12 mouse cellular contexts compared by ENCODE assay signal in the genomic region with DNA sequence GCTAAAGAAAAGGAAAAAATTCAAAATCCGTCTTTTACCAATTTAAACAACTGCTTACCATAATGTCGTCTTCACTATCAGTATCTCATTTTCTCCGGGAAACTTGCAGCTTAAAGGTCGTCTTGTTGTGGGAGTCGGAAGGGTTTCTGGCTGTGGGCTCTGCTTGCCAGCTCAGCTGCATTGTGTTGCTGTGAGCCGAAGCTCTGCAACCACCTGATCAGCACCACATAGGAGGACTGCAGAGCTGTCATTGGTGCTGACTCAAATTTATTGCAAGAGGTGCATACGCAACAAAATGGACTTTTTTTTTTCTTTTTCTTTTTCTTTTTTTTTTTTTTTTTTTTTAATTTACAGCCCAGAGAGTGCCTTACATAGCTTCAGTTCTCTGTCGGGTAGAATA. TPM values are rescaled to one million over a fixed set of nuclear protein-coding genes. Genes with fewer than 3 reads are reported as not detected.
A peak's percentile ranks its signal among the peaks of the same experiment; 100 is the strongest.
DNase-seq lines count a peak whose midpoint lies in the region; ATAC-seq and TF ChIP-seq lines count a peak whose summit lies in the region.
"Had no signal": no experiment of that assay in that cellular context is flagged by ENCODE, and none has a peak within 500 bp of the region (broad histone marks: within the 10 kb centered on the region; RNA-seq: fewer than 3 reads in every experiment).

A gene (minus strand): TSS at position 240 of the 400 bp plus-strand sequence.

- H3K27ac ChIP-seq in CH12.LX (ENCODE audit: insufficient read depth, low read depth) = no peak within 1 kb of the TSS
- peak within 1 kb of the TSS; percentile 50 for H3K27ac ChIP-seq in forebrain, embryonic 15.5 days (replicated peaks)
- peak within 1 kb of the TSS; percentile 55; the same call in 1 of the 2 replicates for H3K27ac ChIP-seq in midbrain, embryonic 15.5 days
- H3K27ac ChIP-seq in gastrocnemius, adult 2 months = no peak within 1 kb of the TSS
- H3K27ac ChIP-seq: kidney, postnatal 0 days; macrophage had no signal

- TF ChIP-seq RAD21 in CH12.LX (IDR thresholded peaks at IDR 0.05; ENCODE audit: low read depth, low read length) = no peak

- intact Hi-C loops in heart, postnatal 25 days (cut with DNase I) = no loop called here
- intact Hi-C loops in gastrocnemius, adult 2 months (cut with DNase I) = no loop called here

- WGBS in forebrain, embryonic 15.5 days = 9% methylated on average over 8 of the region's 8 CpGs
- 19% methylated on average over 8 of the region's 8 CpGs for WGBS in midbrain, embryonic 15.5 days

- no peak for TF ChIP-seq POLR2A in CH12.LX (IDR thresholded peaks at IDR 0.05; ENCODE audit: low read depth, low read length)

- peaks cover 4 to 6% of the 10 kb centered on the region in 2 experiments; a peak in 1 of 4 replicates for H3K4me1 ChIP-seq in CH12.LX (ENCODE audit: control insufficient read depth in 1 of 2, insufficient read depth in 2 of 2)
- peaks cover 16% of the 10 kb centered on the region for H3K4me1 ChIP-seq in forebrain, embryonic 15.5 days
- H3K4me1 ChIP-seq in midbrain, embryonic 15.5 days = peaks cover 11% of the 10 kb centered on the region

- H3K79me2 ChIP-seq in CH12.LX (replicated peaks; ENCODE audit: control insufficient read depth, extremely low read depth, insufficient read depth, poor library complexity, severe bottlenecking) = no peaks in the 10 kb centered on the region

- peak; percentile 73; the same call in 1 of the 2 replicates for ATAC-seq in forebrain, embryonic 15.5 days (replicated peaks)
- no peak for ATAC-seq in midbrain, embryonic 15.5 days (replicated peaks)

- no peak within 1 kb of the TSS for H3K4me3 ChIP-seq in CH12.LX (replicated peaks in 1 of 3; ENCODE audit: low read depth in 2 of 3, low read length in 2 of 3, poor library complexity in 1 of 3)
- peak within 1 kb of the TSS; percentile 4; the same call in 1 of the 2 replicates for H3K4me3 ChIP-seq in forebrain, embryonic 15.5 days
- H3K4me3 ChIP-seq in midbrain, embryonic 15.5 days = no peak within 1 kb of the TSS
- H3K4me3 ChIP-seq in gastrocnemius, adult 2 months = no peak within 1 kb of the TSS

- no peak within 1 kb of the TSS for H3K9ac ChIP-seq in CH12.LX (ENCODE audit: insufficient read depth, low read depth)
- 0 out of 2 replicates have a peak within 1 kb of the TSS, but pooled peaks have one; percentile 11 for H3K9ac ChIP-seq in forebrain, embryonic 15.5 days (replicated peaks)
- no peak within 1 kb of the TSS for H3K9ac ChIP-seq in midbrain, embryonic 15.5 days

- dilution Hi-C loops in CH12.LX (cut with MboI; ENCODE audit: extremely low pct_ligation_motif_present, extremely low pct_unique_long_range_greater_than_20kb, low sequenced_read_pairs) = no loop called here

- in situ Hi-C loops in CH12.LX (cut with MboI; ENCODE audit: low pct_ligation_motif_present, low pct_unique_long_range_greater_than_20kb, low sequenced_read_pairs) = no loop called here

- TF ChIP-seq EP300 in CH12.LX (IDR thresholded peaks at IDR 0.05; ENCODE audit: low read length) = no peak

- H3K4me2 ChIP-seq in CH12.LX (ENCODE audit: insufficient read depth, low read depth, poor library complexity, severe bottlenecking) = no peak within 1 kb of the TSS
- H3K4me2 ChIP-seq in forebrain, embryonic 15.5 days (replicated peaks) = peak within 1 kb of the TSS; percentile 5
- peak within 1 kb of the TSS; percentile 30 for H3K4me2 ChIP-seq in midbrain, embryonic 15.5 days

- H3K36me3 ChIP-seq in CH12.LX (replicated peaks in 1 of 2; ENCODE audit: control insufficient read depth in 1 of 2, insufficient read depth in 1 of 2, low read length in 1 of 2) = peaks cover 0 to 10% of the 10 kb centered on the region in 2 experiments
- H3K36me3 ChIP-seq in forebrain, embryonic 15.5 days = no peaks in the 10 kb centered on the region
- no peaks in the 10 kb centered on the region for H3K36me3 ChIP-seq in midbrain, embryonic 15.5 days (replicated peaks)

- H3K9me3 ChIP-seq in CH12.LX (replicated peaks; ENCODE audit: low read length) = no peaks in the 10 kb centered on the region
- H3K9me3 ChIP-seq in forebrain, embryonic 15.5 days = no peaks in the 10 kb centered on the region
- H3K9me3 ChIP-seq in midbrain, embryonic 15.5 days = no peaks in the 10 kb centered on the region
- H3K9me3 ChIP-seq: G1E had no signal

- H3K27me3 ChIP-seq in CH12.LX (replicated peaks) = no peaks in the 10 kb centered on the region
- H3K27me3 ChIP-seq in forebrain, embryonic 15.5 days = no peaks in the 10 kb centered on the region
- no peaks in the 10 kb centered on the region for H3K27me3 ChIP-seq in midbrain, embryonic 15.5 days (replicated peaks)

- no peak for DNase-seq in CH12.LX (ENCODE audit: extremely low read depth)
- peak; percentile 84 for DNase-seq in layer of hippocampus, adult 9-11 months
- DNase-seq in Muller cell, postnatal 12 days (ENCODE audit: inconsistent ontology term) = no peak
- DNase-seq in heart, postnatal 25 days (ENCODE audit: low spot score) = no peak
- no peak for DNase-seq in urinary bladder, postnatal 25 days (ENCODE audit: low spot score)
- DNase-seq in gastrocnemius, adult 2 months = no peak

- TF ChIP-seq CTCF in CH12.LX (conservative IDR thresholded peaks at IDR 0.05 in 1 of 2, IDR thresholded peaks at IDR 0.05 in 1 of 2; ENCODE audit: low read depth in 2 of 2, low read length in 2 of 2) = no peak
- no peak for TF ChIP-seq CTCF in gastrocnemius, adult 2 months (IDR thresholded peaks at IDR 0.05)

TF ChIP-seq in CH12.LX, 34 proteins besides CTCF, POLR2A, EP300 and RAD21:
- TF ChIP-seq RCOR1 (conservative IDR thresholded peaks at IDR 0.05; ENCODE audit: low read depth, low read length) = no peak
- 0 out of 2 replicates have a peak, but pooled peaks have one; percentile 31 for TF ChIP-seq SIN3A (IDR thresholded peaks at IDR 0.05; ENCODE audit: low read length)
- TF ChIP-seq NELFE (IDR thresholded peaks at IDR 0.05; ENCODE audit: low read depth, low read length) = no peak
- no peak for TF ChIP-seq E2F4 (IDR thresholded peaks at IDR 0.05; ENCODE audit: insufficient replicate concordance, low read depth, low read length)
- no peak for TF ChIP-seq ZC3H11A (IDR thresholded peaks at IDR 0.05; ENCODE audit: low read depth, low read length)
- TF ChIP-seq ZNF384 (IDR thresholded peaks at IDR 0.05; ENCODE audit: low read depth, low read length) = peak; percentile 42
- TF ChIP-seq TCF12 (IDR thresholded peaks at IDR 0.05; ENCODE audit: low read depth, low read length) = no peak
- no peak for TF ChIP-seq USF2 (conservative IDR thresholded peaks at IDR 0.05; ENCODE audit: low read depth, low read length)
- TF ChIP-seq JUND (conservative IDR thresholded peaks at IDR 0.05; ENCODE audit: low read depth, low read length) = no peak
- TF ChIP-seq UBTF (IDR thresholded peaks at IDR 0.05; ENCODE audit: low read depth, low read length) = no peak
- TF ChIP-seq ZMIZ1 (IDR thresholded peaks at IDR 0.05; ENCODE audit: low read depth, low read length) = no peak
- TF ChIP-seq MAZ (IDR thresholded peaks at IDR 0.05; ENCODE audit: low read depth, low read length) = no peak
- no peak for TF ChIP-seq SMC3 (IDR thresholded peaks at IDR 0.05; ENCODE audit: low read depth, low read length)
- TF ChIP-seq GABPA (IDR thresholded peaks at IDR 0.05; ENCODE audit: insufficient replicate concordance, low read depth, low read length) = no peak

RNA-seq across cellular contexts. Expression of the gene that starts here (rescaled TPM):
- 0.13 TPM in 2 replicates for total RNA-seq in CH12.LX (2012; rRNA removed)
- total RNA-seq in CH12.LX (2014; rRNA removed) = 0.09 TPM in 1 of 2 replicates, not detected in the other
- polyA plus RNA-seq in CH12.LX (2012; ENCODE audit: insufficient read length, low read depth) = 0.17 TPM in 1 of 2 replicates, not detected in the other
- 2.3 and 3.0 TPM in 2 replicates for polyA plus RNA-seq in forebrain, embryonic 15.5 days (2015; fragmentation: Nextera tagmentation; extraction: Ambion mirVana)
- polyA plus RNA-seq in midbrain, embryonic 15.5 days (2015; fragmentation: Nextera tagmentation; extraction: Ambion mirVana) = 5.3 and 5.4 TPM in 2 replicates
- total RNA-seq in heart, postnatal 25 days (2021) = not detected
- not detected for total RNA-seq in gastrocnemius, adult 2 months (2021)
- polyA plus RNA-seq: G1E; gonadal fat pad, adult 2 months had no signal

Comparison
In these comparisons a context has a peak if more than half of its experiments do, and no peak if none do; other contexts are left out.
1. H3K27ac ChIP-seq: peak in forebrain, embryonic 15.5 days (single experiment) and midbrain, embryonic 15.5 days (single experiment); none in CH12.LX (single experiment) and gastrocnemius, adult 2 months (single experiment).